In the genomic region with DNA sequence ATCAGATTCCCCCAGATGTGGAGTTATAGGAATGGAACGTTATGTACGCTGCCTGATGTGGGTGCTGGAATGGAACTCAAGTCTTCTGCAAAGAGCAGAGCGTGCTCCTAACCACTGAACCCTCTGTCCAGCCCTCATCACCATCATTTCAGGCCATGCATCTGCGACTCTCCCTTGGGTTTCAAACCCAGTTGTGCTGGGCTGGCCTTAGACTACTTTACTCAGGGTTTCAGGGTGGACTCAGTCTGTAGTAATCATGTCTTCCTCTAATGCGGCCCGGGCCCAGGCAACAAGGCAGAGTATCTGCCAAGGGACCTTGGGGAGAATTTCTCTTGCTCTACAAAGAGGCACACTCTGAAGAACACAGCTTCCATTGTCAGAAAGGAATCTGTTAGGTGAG, we compare ENCODE assay signal across 29 mouse cellular contexts.
"Had no signal": no experiment of that assay in that cellular context is flagged by ENCODE, and none has a peak within 500 bp of the region (broad histone marks: within the 10 kb centered on the region; RNA-seq: fewer than 3 reads in every experiment).

No protein-coding gene starts in this region.

- H3K4me3 ChIP-seq: heart, embryonic 10.5 days; heart, embryonic 12.5 days; heart, embryonic 13.5 days; heart, embryonic 15.5 days; hindbrain, embryonic 10.5 days; hindbrain, embryonic 12.5 days; hindbrain, embryonic 13.5 days; hindbrain, embryonic 15.5 days; intestine, embryonic 15.5 days; kidney, embryonic 15.5 days; layer of hippocampus, adult 2 months had no signal

- DNase-seq: heart, postnatal 10 days; heart, postnatal 14 days; heart, postnatal 36 days; kidney, adult 11 months; kidney, adult 18-20 months; kidney, adult 2 months; kidney, adult 8-10 months; kidney, adult 9 months; kidney, postnatal 10 days; kidney, postnatal 14 days; kidney, postnatal 25 days; kidney, postnatal 36 days; kidney, postnatal 4 days; layer of hippocampus, adult 9-11 months; layer of hippocampus, postnatal 36 days had no signal

- H3K36me3 ChIP-seq: heart, embryonic 10.5 days; heart, embryonic 12.5 days; heart, embryonic 13.5 days; heart, embryonic 15.5 days; hindbrain, embryonic 10.5 days; hindbrain, embryonic 12.5 days; hindbrain, embryonic 13.5 days; hindbrain, embryonic 15.5 days; intestine, embryonic 15.5 days; kidney, embryonic 15.5 days had no signal

- H3K27ac ChIP-seq: heart, embryonic 10.5 days; heart, embryonic 13.5 days; heart, embryonic 15.5 days; hindbrain, embryonic 10.5 days; hindbrain, embryonic 12.5 days; hindbrain, embryonic 13.5 days; hindbrain, embryonic 14.5 days; hindbrain, embryonic 15.5 days; hindbrain, postnatal 0 days; intestine, embryonic 15.5 days; kidney, embryonic 15.5 days; kidney, postnatal 0 days; layer of hippocampus, adult 2 months had no signal
